Mouse (Mus musculus): ENCODE data around the gene Psmf1. TPM values are rescaled to one million over a fixed set of nuclear protein-coding genes. Genes with fewer than 3 reads are reported as not detected.

Gene Psmf1
- polyA plus RNA-seq (2017; shearing (Covaris generic)) = 10 to 100 TPM; 67.0 to 79.2 (median 76.2) TPM

DNA sequence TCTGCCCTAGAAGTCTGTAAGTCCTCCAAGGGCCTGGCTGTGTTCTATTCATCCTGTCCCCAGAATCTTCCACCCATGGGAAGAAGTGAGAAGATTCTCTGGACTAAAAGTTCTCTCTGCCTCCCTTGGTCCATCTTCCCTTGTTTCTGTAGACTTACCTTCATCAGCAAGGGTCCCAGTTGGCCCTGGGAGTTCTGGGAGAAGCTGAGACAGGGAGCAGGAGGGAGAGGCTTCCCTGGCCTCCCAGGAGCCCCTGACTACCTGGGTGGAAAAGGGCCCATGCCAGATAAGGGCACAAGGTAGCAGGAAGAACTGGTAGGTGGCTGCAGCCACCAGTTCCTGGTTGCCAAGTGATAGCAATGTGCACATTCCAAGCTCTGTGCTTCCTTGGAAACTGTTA, at the start of gene Psmf1:
Psmf1 (minus strand) TSS at position 342 of the 400 bp plus-strand sequence.
- ATAC-seq = no peak

DNA sequence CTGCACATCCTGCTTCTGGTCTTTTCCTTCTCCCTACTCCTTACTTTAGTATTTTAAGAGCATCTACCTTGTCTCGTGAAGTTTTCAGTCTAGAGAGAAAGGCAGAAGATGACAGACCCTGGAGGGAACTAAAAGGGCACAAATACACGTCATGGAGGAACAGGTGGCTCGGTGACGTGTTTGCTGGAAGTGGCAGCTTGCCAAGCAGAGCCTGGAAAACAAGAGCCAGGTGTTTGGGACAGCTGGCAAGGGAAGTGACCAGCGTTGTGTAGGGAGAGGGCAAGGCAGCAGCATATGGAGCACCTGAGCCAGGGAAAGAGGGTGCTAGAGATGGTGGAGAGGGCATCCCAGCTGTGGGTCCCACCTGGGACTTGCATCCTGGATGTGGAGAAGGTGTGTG, 47.2 kb upstream of the Psmf1 start:
- no peak for ATAC-seq

DNA sequence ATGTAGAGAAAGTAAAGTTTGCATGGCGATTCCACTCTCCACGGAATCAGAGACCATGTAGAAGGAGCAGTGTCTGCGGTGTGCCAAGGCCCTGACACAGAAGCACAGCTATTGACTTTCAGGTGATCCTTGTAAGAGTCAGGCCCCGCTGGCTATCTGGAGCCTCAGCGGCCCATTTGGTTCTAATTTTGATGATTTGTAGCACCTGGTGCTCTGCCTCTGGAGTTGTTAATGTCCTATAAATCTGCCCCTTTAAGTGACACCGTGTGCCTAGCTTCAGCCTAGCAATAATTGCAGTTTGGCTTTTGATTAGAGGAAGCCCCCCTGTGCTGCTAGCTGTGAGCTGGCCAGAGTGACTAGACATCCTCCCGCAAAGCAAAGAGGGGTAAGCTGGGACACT, 46.2 kb upstream of the Psmf1 start:
- no peak for ATAC-seq

DNA sequence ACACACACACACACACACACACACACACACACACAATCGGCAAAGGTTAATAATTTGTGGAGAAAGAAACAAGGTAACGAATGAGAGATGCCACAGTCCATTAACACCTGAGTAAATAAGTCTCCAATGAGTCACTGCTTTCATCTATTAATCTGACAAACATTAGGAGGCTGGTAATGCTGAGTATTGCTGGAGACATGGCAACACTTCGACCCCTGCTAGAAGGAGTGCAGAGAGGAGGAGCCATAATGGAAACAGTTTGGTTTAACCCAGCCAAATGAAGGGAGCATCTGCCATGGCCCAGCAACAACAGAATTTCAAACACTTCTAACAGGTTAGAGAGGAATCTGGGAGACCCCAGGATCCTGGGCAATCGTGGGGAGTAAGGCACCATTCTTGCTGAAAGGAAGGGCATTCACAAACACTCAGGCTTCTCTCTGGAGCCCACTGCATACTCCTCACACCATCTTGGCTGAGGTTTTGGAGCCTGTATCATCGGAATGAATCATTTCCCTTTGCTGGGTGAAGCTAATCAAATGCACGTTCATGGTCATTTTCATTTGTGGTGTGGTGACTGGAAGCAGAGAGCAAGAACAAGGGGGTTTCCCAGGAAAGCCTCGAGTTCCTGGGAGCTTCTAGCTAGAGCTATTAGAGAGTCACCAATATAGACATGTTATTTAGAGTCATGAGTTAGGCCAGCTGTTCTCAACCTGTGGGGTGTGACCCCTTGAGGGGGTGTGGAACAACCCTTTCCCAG, 44.4 kb upstream of the Psmf1 start:
- ATAC-seq = no peak

DNA sequence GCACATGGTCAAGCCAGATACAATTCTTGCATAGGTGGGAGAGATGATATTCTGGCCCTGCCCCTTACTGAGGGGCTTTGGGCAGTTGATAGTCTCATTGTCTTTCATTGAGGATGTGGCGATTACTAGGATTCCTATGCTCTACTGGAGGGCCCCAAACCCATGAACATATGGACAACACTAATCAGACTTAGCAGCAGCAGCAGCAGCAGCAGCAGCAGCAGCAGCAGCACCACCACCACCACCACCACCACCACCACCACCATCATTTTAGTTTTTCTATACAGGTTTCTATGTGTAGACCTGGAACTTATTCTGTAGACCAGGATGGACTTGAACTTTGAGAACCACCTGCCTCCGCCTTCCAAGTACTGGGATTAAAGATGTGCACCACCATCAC, 39.5 kb upstream of the Psmf1 start:
- peak; percentile 71 for ATAC-seq

DNA sequence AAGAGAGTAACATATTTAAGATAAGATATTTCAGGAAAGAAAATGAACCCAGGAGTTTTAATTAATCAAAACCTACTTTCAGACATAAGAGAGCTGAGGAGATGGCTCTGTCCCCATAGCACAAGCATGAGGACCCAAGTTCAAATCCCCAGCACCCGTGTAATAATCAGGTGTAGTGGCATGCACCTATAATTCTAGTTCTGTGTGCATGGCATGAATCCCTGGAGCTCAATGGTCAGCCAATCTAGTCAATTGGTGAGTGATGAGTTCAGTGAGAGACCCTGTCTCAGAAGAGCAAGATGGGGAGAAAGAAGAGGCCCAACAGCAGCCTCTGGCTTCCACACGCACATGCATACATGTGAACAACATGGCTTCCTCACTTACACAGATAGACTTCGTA, 33.4 kb upstream of the Psmf1 start:
- no peak for ATAC-seq

DNA sequence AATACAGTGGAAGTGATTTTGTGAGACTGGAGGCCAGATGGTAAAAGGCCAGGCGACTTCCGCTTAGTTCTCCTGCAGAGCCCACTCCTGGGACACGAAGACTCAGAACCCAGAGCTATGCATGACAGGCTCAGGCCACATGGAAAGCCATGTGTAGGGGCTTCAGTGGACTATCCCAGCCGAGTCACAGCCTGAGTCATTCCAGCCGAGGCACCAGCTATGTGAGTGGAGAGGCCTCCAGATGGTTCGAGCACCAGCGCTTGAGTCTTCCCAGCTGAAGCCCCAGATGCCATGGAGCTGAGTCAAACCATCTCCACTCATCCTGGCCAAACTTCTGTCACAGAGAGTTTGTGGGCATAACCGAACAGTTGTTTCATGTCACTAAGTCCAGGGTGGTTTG, 29.5 kb upstream of the Psmf1 start:
- no peak for ATAC-seq

DNA sequence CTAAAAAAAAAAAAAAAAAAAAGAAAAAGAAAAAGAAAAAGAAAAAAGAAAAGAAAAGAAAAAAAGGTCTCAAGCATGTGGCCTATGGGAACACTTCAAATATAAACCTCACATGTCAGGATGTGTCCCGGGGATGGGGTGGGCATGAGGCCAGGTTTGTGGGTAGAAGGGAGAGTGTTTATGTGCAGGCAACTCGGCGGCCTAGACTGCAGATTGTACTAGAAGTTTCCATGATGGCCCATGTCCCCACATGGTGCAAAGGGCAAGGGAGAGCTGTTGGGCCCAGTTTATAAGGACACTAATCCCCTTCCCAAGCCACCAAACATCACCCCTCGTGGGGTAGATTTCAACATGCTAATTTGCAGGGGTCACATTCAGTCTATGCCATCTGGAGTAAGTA, 28.2 kb upstream of the Psmf1 start:
- no peak for ATAC-seq

DNA sequence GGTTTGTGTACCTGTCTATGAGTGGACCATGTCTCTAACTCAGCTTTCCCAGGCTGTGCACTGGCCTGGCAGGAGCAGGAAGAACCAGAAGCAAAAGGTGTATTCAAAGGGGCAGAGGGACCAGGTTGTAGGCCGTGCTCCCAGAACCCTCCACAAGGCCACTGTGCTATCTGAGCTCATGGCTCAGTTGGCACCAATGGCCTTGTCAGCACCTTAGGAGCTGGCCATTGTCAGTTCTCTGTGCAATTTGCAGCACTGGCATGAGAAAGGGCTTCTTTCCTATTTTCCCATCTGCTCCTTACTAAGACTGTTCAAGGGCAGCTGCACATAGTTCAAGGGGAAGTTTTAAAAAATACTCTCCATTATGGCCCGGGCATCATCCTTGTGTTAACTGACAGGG, 20.6 kb upstream of the Psmf1 start:
- no peak for ATAC-seq

DNA sequence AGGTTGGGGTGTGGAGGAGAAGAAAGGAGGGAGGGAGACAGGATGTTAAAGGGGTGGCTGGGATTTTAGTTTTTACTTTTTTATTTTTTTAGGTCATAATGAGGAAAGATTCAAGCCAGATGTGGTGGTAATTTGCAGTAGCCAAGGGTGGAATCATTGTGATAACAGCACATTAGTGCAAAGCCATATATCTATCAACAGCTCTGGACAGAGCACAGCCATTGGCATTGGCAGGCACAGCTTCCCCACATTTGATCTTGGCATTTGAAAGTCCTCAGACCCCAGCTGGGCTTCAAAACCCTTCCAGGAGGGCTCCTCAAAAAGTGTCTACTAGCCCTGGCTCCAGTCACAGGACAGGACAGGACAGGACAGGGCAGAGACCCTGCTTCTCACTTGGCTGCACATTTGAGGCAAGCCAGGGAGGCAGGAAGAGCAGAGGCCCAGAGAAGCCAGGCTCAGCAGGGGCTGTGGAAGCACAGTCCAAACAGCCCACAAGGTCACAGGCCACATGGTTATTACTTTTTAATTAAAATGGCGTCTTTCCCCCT, 14.9 kb upstream of the Psmf1 start:
- ATAC-seq = no peak

DNA sequence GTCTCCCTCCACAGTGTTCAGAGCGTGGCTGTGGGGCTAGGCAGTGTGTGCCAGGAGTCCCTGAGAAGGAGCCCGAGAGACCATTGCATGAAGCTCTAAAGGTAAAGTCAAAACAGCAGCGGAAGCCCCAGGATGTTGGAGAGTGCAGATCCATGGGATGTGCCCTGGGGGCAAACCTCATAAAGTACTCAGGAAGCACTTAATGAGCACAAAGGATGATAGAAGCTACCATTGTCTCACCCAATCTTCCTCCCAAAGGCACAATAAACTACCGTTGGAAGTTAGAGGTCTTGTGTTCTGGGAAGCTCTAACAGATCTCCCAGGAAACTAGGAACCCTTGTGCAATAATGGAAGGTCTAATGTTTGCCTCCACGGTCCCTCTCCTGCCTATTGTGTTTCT, 13.5 kb upstream of the Psmf1 start:
- no peak for ATAC-seq

DNA sequence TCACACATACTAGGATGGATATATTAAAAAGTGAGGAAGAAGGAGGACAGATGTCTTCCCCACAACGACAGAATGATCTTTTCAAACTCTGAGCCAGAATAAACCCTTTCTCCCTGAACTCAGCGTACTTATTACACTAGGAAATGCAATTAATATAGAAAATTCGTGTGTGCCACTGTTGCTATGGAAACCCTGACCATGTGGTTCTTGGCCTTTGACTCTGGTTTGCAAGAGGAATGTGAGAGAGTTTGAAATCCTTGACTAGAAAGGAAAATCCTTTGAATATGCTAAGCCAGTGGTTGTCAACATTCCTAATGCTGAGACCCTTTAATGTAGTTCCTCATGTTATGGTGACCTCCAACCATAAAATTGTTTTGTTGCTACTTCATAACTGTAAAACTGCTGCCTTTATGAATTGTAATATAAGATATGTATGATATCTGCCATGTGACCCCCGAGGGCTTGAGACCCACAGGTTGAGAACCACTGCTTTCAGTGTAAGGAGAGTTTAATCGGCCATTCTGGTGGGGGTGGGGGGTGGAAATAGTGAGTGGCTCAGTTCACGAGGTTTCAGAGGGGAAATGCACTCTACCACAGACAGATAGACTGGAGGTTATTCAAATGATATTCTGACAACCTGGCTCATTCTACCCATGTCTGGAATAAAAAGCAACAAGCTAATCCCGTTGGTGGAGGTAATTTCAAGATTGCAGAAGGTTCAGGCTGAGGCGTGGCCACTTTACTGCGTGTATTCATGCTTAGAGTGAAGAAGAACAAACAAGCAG, 12.5 kb upstream of the Psmf1 start:
- no peak for ATAC-seq

DNA sequence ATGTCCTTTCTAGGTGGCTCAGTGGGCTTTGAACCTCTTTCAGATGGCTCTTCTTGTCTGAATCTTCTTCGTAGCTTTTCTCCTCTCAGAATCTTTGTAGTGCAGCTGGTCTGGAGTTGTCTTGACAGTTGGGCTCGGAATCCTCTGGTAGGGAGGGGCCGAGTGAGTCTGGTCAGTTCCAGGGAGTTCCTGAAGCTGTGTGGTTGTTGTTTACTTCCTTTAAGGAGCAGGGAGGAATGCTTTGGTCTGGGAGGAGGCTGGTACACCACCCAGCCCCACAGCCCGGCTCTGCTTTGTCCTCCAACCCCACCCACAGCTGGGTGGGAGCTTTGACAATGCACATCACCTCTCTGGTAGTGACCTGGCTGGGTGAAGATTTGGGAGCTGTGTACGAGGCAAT, 7.3 kb upstream of the Psmf1 start:
- no peak for ATAC-seq

DNA sequence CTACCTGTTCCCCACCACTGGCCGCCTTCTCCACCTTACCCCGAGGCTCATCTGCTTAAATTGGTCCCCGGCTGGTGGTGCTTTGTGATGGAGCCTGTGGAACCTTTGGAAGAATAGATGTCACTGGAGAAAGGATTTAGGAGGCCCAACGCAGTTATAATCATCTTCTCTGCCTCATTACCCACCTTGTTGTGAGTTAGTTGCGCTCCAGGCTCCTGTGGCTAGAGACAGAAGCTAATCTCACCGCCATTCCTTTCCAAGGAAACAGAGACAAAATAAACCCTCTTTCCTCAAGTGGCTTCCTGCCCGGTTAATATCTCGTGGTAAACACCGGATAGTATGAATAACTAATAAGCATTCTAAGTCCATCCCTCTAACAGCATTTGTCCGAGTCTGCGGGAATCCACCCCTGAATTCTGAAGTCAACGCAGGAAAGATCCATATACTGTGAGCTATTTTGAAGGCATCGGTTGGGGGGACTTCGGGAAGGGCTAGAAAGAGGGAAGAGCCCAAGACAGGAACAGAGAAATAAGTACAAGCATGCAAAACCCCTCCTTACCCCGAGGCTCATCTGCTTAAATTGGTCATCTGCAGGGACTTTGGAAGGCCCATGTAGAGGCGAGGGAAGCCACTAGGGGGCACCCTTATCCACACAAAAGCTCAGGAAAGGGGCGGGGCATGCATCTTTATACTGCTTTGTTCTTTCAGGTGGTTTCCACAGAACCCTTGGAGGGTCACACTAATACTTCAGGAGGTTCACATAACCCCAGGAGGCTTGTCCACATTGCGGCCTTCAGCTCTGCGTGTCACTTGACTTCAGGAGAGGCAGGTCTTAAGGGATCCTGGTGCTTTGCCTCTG, 4.1 kb upstream of the Psmf1 start:
- peak; percentile 71 for ATAC-seq

DNA sequence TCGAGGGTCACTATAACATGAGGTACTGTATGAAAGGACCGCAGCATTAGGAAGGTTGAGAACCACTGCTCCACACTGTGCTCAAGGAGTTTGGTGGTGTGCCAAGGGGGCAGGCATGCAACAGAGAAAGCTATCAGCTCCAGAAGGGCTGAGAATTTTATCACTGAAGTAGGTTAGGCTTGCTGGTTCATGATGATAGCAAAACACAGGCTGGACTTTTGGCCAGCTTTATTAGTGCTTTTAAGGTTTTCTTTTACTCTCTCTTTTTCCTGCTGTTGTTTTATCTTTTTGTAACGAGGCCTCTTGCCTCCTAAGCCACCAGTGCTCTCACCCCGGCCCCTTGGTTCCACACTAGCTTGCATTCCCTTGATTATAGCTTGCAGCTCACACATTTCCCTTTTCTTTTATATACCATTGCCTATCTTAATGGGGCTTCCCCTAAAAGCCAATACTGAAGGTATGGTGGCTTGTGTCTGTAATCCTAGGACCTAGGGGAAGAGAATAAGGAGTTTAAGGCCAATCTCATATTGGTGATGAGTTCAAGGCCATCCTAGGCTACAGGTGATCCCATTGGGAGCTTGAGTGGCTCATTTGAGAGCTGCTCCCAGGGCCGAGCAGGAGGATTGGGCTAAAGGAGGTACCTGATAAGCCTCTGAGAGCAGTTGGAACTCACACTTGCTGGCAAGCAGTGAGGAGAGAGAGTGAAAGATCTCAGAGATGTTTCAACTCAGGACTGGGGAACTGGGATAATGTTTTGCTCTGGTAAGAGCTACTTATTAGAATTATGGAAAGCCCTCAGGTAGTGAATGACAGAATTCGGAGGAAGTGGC, 921 bp downstream of the Psmf1 start:
- no peak for ATAC-seq

DNA sequence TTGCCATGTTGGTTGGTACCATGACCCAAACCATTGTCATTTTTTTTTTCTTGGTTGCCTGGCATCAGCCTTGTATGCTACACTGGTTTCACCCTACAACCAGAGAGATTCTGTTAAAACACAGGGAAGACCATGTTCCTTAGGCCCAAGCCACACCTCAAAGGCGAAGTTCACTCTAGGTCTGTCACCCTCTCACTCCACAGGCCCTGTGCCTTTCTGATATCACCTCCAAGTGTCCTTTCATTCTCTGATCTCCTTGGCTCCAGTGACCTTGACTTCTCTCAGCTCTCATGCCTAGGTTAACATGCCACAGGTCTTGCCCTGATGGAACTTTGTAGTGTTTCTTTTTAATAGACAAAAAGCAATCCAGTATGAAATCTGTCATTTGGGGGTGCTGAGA, 1.9 kb downstream of the Psmf1 start:
- no peak for ATAC-seq

DNA sequence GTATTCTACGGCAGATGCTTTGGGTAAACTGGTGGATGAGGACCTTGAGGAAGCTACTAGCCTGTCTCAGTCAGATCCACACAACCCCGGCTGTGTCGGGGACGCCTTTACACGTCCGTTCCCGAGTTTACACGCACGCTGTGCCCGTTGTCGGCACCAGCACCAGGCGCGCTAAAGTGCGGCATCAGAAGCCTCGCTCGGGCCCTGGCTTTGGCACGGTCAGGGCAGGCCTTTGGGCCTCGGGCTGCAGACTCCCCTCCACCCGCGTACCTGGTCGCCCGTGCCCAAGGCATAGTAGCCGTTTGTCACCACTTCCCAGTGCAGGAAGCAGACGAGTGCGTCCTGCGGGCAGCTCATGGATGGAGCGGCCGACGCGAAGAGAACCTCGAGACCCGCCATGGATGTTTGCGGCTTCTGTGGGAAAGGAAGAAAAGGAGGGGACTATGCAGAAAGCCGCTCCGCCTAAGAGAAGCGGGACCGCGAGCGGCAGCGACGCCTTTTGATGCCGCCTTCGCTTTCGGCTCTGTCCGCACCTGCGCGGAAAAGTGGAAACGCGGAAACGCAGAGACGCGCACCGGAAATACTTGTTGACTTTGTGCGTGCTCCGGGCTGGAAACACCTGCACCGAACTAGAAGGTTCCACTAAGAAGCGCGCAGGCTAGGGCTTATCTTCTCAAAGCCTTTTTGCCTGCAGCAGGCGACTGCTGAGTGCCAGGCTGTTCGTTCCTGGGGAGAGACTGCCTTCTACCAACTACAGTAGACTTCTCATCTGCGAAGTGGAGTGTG, 3.1 kb downstream of the Psmf1 start:
- peak; percentile 92 for ATAC-seq

DNA sequence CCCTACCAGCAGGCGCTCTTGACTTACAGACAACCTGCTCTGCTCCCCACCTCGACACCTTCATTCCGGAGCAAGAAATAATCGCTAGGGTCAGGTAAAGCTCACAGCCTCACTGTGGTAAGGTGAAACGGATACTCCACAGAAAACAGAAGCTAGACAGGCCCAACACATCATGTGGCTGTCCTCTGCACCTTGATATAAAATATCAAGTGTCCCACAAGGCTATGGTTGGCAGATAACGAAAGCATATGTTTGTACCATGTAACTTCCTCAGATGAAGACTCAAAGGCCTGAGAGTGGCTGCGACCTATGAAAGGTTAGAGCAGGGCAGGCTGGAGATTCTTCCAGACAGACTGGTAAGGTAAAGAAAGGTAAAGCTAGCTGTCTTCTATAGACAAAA, 4.5 kb downstream of the Psmf1 start:
- no peak for ATAC-seq

DNA sequence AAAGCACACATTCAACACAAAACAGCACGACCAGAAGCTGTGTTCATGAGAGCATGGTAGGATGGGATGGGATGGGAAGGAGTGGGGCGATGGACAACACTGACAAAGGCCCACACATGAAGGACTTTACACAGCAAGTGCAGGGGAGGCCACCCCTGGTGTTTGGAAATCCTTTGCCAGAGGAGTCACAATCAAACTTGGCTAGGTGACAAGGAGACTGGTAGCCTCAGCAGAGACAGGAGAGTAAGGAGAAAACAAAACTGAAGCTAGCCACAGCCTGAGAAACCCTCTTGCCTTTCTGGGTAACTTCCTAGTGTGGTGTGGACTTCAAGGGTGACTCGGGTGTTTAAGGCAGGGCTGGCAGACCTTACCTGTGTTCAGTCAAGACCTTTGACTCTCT, 4.9 kb downstream of the Psmf1 start:
- ATAC-seq = no peak

DNA sequence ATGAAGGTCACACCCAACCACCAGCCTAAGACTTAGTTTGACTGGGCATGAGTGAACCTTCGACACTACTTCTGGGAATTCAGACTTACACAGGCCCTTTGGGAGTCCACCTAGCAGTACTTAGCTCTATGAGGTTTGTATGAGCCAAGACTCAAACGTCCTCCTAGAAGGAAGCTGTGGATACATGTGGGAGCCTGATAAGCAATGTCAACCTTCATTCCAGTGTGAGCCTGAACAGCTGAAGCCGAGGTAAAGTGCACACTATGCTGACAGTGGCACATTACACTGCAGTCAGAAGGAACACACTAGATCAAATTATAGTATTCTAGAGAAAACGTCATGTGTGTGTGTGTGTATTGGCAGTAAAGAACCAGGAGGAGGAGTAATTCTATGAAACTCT, 5.5 kb downstream of the Psmf1 start:
- no peak for ATAC-seq

DNA sequence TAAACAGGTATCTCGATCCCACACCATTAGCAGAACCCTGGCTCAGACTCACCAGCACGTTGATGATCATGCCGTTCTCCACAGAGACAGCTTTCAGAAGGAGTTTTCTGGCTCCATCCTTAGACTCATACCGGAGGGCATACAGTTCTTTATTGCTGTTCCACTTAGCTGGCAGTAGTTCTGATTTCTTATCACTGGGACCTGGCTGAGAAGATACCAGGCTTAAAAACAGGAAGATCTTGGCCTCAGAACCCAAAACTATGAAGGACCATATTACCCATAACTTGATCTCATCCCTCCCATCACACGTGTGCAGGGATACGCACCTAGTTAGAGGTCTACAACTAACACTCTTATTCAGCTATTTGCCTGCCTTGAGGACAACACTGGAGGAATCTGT, 8.6 kb downstream of the Psmf1 start:
- ATAC-seq = no peak

All from inflammation-experienced regulatory T-cells, adult 6 months (primary cell).